Mouse (Mus musculus) kidney, postnatal 14 days (tissue): ENCODE measurements around the gene Hemk1.

Source experiments
- DNase-seq: peaks from one replicate; pipeline ENCODE4 v3.0.0; 2022; ENCODE audit warnings: mixed read lengths

Gene Hemk1

DNA sequence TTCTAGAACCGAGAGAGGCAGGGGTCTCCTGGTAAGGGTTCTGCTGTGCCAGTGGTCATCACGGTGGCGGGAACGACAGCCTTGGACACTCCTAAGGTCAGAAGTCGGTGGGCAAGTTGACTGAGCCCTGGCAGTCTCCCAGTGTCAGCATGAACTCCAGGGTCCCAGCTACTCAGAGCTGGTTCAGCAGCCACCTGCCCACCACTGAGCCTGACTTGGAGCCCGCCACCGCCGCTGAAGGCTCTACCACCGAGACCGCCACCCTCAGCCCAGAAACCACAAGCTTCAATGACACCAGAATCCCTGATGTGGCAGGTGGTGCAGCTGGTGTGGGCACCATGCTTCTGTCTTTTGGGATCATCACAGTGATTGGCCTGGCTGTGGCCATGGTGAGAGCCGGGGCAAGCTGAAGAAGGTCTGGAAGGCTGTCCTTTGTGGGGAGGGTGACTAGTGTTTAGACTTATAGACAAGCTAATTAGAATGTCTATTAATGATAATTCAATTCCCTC lies 4.1 kb upstream of the Hemk1 start:
- DNase-seq: no peak

DNA sequence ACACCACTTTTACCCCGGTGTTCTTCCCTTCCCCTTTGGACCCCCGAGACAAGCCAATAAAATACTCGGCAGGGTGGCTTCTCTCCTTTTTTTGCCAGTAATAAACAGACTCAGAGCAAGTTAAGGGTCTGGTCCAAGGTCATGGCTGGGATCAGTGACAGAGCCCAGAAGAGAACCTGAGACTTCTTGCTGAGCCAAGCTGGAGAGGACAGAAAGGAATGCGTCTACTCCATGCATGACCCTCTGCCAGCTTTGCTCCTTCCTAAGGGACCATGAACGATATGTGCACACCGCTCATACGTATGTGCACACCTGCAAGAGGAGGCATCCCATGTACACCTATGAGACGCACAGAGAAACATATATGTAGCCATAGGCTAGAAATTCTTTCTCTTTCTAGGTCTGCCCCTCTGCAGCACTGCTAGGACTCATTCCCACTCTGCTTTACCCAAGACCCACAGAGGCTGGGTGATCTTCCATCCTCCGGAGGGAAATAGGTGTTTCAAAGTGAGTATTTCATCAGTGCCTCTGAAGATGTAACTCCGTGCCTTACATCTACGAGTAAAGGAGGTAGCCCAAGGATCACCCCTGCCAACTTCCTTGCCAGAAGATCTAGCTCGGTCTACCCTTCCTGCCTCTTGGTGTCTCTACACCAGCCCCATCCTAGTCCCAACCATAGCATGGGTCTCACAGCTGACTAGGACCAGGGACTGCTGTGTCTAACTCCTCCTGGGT lies 2.9 kb upstream of the Hemk1 start:
- no peak for DNase-seq

DNA sequence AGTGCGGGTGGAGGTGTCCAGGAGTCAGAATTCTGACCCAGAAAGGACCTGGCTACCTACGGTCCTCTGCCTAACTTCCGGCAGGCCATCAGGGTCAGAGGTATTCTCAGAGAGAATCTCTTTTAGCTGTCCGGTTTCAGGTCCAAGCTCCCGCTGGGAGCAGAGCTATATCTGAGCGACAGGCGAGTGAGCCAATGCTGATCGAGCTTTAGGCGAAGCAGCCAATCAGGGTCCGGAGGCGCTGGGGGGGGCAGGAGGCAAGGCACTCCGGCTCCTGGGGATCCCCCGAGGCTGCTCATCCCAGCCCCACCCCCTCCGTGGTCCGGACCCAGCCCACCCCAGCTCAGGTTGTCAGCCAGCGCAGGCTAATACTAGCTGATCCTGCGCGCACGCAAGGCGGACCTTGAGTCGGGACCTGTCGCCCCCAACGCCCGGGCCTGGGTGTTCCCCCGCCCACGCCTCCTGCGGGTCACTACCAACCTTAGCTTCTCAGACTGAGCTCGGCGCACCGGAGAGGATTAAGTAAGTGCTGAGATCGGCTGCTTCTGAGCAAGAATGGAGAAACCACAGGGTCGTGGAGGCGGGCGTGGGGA lies 2.2 kb upstream of the Hemk1 start, which contains the start of gene 6430571L13Rik:
Gene 6430571L13Rik (plus strand): TSS at position 336 of the 593 bp plus-strand sequence.
- peak; percentile 96 for DNase-seq

DNA sequence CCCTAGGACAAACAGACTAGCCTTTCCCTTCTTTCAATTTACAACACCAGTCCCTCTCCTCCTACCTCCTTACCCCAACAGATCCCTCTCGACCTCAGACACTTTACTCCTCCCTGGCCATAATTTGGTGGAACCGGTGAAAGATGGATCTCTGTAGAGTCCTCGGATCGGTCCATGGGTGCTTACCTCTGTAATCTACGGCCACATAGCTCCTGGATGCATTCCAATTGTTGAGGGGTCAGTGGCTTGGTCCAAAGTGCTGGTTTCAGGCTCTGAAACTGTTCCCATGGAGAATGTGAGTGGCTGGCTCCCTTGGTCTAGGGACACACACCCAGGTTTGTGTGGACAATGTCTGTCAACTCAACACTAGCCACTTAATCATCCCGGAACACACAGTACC lies 1.8 kb downstream of the Hemk1 start:
- no peak for DNase-seq

DNA sequence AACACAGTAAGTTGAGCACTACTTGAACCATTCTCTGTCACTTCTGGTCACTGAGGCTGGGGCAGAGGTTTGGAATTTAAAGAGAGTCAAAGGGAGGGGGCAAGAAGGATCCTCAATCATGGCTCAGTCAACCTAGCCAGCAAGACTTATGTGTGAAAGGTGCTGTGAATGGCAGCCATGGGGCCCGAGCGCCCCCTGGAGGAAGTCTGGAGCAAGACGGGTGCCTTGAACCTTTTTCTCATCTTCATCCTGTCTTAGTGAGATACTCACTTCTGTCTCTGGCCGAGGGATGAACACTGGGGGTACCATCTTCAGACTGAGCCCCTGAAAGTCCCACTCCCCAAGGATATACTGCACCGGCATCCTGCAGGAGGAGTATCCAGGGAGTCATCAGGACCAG lies 2.2 kb downstream of the Hemk1 start:
- DNase-seq: peak; percentile 81

DNA sequence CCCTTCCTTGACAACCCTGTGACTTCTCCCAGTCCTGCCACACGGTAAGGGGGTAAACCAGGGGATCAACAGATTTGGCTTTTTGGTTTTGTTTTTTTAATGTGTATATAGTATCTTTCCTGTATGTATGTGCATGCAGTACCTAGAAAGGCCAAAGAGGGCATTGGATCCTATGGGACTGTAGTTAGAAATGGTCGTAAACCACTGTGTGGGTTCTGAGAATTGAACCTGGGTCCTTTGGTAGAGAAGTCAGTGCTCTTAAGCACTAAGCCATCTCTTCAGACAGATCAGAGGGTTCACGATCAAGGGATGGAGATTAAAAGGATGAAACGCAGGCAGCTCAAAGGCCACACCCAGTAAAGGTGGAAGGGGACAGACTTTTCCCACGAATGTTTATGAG lies 3.1 kb downstream of the Hemk1 start:
- DNase-seq: no peak

DNA sequence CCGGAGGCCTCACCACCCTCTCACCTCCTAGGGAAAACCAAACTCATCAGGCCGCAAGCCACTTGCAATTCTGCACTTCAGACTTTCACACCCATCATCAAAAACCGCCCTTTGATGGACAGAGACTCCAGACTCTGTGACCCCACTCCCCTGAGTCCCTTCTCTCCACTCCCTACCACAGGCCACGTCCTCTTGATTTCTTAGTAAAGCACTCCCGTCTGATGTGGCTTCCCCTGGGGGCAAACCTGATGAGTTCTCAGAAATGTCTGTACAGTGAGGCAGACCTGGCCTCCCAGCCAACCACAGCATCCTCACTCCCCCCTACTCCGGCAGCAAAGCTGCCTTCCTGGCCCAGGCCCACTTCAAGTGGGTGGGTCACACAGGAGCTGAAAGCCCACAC lies 3.8 kb downstream of the Hemk1 start:
- no peak for DNase-seq

DNA sequence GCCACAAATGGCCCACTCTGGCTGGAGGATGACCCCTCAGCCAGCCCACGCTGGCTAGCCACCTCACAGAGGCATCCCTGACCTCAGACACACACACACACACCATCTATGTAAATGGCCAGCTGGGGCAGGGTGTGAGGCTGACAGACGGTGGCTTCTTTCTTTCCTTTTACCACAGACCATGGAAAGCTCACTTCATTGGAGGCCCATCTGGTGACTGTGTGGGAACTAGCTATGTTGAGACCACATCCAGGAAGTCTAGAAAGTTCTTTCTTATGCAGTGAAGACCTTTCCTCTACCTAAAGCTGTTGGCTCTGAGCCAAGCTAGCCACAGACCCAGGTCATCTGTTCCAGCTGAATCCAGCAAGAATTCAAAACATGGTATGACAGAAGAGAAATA lies 4.5 kb downstream of the Hemk1 start:
- no peak for DNase-seq

DNA sequence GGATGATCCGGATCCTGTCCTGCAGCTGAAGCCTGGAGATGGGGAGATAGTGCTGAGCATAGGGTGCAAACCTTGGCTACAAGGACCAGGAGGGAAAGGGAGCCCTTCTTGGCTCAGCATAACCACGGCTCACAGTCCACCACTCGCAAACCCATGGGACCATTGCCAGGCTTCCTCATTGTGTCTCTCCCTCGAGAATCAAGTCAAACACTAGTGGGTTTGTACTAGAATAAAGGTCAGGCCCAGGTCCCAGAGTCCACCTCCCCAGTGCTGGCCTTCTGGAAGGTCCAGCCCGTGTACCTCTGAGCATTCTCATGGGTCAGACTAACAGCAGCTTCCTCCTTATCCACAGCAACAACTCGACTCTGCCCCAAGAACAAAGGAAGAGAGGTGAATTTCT lies 7.4 kb downstream of the Hemk1 start:
- DNase-seq: no peak

DNA sequence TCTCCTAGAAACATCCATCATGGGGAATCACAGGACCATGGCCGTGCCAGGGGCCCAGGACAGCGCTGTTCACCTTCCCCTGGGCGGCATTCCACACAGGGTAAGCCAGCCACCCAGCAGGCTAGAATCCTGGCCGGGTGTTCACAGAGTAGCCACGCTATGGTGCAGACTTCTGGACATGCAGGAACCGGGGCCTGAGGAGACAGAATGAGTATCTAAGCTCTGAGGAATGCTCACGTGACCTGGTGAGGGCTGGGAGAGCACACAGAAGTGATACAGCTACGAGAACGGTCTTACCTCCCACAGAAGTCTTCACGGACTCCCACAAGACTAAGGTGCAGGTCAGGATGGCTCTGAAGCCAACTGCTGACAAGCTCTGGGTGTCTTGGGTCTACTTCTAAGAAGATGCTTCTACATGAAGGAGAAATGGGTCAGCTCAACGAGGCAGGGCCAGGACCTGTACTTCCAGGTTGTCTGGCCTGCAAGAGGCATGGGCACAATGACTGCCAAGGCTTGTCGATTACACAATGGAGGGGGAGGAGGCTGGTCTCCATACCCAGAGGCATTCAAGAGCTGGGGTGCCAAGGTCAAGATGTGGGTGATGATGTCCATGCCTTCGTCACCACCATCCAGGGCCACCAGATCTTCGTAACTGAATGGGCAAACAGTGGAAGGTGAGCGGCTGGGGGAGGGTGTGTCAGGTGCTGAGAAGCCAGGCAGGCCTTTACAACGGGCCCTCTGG lies 10.1 kb downstream of the Hemk1 start:
- DNase-seq: no peak

DNA sequence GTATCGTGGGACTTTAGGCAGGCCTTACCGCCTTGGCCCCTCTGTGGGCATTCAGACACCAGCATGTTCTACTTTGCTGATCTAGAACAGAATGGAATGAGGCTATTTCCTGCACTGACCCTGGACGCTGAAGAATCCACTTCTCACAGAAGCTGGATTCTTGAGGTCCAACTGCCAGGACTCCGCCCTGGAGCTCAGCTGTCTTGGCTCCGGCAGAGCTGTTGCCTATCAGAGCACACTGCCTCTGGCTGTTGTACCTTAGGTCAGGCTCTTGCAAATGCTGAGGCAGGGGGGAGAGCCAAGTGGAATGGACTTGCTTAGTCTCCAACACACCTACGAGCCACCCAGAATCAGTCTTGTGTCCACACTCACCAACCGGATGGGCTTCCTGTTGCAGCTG lies 12.2 kb downstream of the Hemk1 start:
- DNase-seq: no peak

DNA sequence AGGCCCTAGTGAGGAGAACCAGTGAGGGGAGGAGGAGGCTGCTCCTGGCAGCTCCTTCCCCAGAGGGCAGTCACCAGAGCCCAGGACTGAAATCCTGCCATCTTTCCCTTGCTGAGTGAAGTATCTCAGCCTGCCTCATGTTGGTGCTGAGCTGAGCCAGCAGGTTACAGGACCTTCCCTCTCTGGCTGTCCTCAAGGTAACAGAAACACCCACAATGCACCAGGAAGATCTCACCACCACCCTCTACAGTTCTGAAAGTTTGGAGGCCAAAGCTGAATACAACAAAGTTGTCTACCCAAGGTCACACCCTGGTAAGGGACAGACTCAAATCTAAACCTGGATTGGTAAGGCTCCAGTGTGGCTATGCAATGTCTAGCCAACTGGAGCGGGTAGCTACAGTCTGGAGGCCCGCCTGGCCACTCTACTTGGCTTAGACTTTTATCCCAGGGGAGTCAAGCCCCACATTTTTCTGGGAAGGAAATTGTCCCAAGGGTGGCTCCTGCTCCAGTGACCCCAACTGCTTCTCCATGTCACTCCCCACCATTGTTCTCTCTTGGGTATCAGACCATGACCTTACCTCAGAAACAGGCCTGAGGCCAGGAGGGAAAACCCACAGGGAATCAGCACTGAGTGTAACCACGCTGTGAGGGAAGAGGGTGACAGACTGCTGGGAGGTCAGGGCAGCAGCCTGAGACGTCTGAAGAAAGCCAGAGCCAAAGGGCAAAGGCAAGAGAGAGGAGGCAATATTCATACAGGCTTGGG lies 13.2 kb downstream of the Hemk1 start:
- DNase-seq: no peak

DNA sequence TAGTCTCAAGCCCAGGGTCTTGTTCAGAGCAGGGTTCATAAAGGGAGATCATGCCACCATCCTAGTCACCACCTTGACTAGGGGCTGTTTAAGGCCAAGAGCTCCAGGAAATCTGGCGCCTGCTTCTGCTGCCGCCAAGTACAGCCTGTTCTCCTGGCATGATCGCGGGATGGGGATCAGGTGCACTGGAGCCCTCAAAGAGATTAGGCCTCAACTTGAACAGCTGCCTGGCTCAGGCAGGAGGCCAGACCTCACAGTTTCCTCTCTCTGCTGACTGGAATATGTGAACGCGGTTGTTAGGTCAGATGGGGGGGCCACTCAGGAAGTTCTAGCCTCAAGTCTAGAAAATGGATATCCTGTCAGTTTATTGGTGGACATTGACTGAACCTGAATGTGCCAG lies 14.6 kb downstream of the Hemk1 start:
- DNase-seq: peak; percentile 59

DNA sequence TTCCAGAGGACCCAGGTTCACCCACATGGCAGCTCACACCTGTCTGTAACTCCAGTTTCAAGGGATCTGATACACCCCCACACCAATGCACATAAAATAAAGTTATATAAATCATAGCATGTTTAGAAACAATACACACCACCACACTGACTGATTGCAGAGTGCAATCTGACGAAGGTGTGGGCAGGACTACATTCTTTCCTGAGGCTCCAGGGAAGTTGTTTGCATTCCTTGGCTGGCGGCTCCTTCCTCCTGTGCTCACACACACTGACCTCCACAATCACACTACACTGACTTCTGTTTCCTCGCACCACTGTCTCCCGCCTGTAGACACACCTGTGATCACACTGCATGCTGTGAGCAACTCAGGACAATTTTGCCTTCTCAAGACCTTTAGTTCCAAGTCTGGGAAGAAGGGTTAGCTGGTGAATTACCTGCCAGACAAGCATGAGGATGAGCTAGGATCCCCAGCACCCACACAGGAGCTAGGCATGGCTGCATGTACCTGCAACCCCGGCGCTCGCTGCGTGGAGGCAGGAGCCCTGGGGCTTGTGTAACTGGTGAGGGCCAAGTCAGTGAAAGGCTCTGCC lies 15.6 kb downstream of the Hemk1 start:
- no peak for DNase-seq

DNA sequence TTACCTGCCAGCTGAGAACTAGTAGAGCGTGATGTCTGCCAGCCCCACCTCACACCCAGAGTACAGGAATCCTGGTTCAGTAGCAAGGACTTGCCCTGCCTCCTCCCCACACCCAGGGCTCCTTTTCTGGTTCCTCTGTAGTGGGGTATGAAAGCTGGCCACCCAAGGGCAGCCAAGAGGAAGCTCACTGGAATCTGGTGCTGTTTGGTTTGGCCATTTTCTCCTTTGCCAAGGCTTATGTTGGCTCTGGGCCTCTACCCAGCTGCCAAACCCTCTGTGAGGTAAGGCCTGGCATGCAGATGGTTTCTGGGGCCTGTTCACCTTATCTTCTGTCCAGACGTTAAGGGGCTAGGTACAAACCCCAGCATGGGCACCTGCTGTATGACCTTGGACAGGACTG lies 22.4 kb downstream of the Hemk1 start:
- peak; percentile 56 for DNase-seq

DNA sequence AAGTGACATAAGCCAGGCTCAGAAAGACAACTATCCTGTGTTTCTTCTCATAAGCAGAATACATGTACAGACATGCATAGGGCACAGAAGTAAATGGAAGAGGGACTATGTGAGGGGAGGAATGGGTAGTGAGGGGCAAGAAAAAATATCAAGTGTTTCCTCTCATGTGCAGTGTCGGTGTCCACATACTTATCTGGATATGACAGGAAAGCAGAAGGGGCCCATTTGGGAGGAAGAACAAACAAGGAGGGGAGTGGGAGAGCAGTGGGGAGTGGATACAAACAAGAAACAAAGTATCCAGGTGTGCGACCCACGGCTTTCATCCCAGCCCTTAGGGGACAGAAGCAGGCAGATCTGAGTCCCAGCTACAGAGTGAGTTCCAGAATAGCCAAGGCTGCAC lies 24.2 kb downstream of the Hemk1 start:
- no peak for DNase-seq

DNA sequence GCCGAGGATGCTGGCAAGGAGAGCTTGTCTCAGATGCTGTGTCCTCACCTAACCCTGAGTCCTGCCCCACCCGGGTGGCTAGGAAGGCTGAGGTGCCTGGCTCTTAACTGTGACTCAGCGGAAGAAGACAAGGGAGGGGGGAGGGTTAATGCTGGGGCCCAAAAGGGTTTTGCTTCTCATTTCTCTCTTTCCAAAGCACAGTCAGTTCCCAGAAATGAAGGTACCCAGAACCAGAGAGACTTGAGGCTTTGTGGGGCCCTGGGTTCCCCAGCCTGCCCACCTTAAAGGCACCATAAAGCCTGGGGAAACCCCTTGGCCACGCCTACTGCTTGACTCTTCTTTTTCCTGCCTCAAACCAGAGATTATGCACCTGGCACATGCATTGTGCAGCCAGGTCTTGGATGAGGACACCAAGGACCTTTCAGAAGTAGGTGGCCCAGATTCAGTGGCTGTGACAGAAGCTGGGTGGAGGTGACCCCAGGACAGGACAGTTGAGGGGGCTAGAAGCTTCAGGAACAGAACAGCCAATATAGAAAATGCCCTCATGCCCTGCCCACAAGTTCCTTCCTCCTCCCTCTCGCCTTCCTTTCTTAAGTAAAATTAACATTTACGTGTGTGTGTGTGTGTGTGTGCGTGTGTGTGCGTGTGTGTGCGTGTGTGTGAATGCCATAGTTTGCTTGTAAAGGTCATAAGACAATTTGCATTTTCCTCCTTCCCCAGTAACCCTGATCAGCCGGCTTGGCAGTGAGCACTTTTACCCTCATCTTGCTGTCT lies 25.2 kb downstream of the Hemk1 start:
- no peak for DNase-seq

DNA sequence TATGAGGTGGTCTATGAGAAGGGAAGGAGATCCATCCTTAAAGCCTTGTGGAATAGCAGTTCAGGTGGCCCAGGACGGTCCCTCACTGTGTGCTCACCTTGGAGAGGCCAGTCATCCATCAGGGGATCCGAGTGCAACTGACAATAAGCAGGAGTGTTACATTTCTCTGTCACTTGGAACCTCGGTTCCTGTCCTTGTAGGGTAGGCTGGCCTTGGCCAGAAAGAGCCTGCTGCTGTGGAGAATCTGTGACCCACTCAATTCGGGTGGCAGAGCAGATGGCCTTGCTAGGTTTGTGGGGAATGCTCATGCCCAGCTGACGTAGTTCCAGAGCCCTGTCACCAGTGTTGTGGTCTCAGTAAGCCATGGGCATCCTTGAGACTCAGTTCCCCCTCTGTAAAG lies 28.6 kb downstream of the Hemk1 start:
- DNase-seq: no peak

DNA sequence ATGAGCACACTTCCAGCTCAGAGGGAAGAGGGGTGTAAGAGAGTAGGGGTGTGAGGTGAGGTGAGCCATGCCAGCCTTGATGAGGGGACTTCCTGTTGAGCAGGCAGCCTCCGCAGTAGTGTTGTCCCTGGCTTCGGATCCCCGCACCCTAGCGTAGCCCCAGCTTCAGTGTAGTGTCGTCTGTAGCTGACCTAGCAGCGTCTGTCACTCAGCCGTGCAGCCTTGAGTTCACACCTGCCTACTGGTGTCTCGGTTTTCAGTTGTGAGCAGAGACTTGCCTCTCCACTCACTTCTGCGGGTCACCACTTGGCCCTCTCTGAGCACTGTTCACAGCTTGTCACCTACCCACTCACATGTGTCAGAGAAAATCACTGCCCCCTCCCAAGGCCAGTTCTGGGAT lies 29.0 kb downstream of the Hemk1 start:
- no peak for DNase-seq

DNA sequence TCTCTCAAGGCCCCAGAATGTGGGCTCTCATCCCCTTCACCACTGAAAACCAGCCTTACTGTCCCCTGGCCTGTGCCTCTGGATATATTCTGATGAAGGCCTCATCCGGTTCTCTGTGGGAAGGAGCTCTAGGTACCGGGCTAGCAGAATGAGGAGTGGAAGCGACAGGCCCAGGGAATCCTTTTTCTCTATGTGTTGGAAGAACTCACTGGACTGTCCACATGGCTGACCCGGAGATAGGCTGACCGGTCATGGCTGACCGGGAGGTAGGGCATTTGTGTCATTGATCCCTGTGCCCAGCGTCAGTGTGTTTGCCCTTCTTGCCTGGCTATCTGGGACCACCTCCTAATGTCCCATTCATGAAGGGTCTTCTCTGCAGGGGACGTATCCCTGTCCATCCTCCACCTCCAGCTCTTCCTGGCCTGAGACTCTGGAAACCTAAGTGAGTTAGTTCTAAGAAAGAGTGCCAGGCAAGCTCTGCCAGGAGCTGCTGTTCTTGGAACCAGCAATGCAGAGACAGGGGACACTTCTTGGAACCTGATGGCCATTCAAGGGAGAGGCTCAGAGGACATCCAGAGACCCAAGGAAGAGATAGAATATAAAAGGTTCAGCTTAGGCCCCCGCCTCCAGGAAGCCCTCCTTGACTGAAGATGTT lies 29.7 kb downstream of the Hemk1 start:
- peak; percentile 44 for DNase-seq

DNA sequence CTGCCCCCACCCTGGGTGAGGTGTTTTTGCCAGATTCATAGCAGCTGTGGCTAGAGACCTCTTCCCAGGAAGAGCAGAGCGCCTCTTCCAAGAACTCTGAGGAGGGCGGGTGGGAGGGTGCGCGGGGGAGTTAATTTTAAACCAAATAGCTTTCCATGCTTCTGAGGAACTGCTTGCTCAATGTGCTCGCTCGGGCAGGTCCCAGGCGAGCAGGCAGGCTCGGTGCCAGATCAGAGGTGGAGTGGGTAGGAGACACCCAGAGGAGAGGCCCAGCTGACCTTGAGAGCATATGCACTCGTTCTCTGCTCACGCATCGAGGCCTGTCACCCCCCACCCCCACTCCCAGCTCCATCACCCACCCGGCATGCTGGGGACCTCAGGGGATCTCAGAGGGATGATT lies 30.3 kb downstream of the Hemk1 start:
- DNase-seq: peak; percentile 95
